Comparison of ENCODE assay signal across 8 mouse cellular contexts in genomic region chrX:85048141-85049110, GRCm38 (mm10).
DNase-seq lines count a peak whose midpoint lies in the region; ATAC-seq and TF ChIP-seq lines count a peak whose summit lies in the region.

No protein-coding gene starts in this region.

- peak overlapping the region; percentile 78 for H3K27ac ChIP-seq in gastrocnemius, adult 2 months
- no peak overlapping the region for H3K27ac ChIP-seq in hindbrain, embryonic 14.5 days

- DNase-seq in cerebellum, postnatal 25 days = peak; percentile 57 to 74
- DNase-seq in gastrocnemius, adult 2 months = peak; percentile 73
- DNase-seq in hindbrain, embryonic 14.5 days (ENCODE audit: low spot score) = peak; percentile 25
- peak; percentile 23 to 40 for DNase-seq in layer of hippocampus, postnatal 36 days
- peak; percentile 62 to 68 for DNase-seq in lung, postnatal 4 days
- DNase-seq in right cerebral cortex, postnatal 10 days (ENCODE audit: low spot score in 2 of 2) = peak; percentile 51 to 58
- peak; percentile 35 for DNase-seq in urinary bladder, postnatal 25 days (ENCODE audit: low spot score)

- H3K9me3 ChIP-seq in hindbrain, embryonic 14.5 days (ENCODE audit: control insufficient read depth, low read length) = no peaks in the 10 kb centered on the region

- intact Hi-C loops in gastrocnemius, adult 2 months (cut with DNase I) = no loop called here

- H3K4me2 ChIP-seq in hindbrain, embryonic 14.5 days (replicated peaks) = peak overlapping the region; percentile 63

- TF ChIP-seq CTCF in gastrocnemius, adult 2 months (IDR thresholded peaks at IDR 0.05) = no peak

- no peaks in the 10 kb centered on the region for H3K4me1 ChIP-seq in hindbrain, embryonic 14.5 days (replicated peaks; ENCODE audit: control insufficient read depth, insufficient read depth, low read length)

- H3K4me3 ChIP-seq in gastrocnemius, adult 2 months = peak overlapping the region; percentile 81
- H3K4me3 ChIP-seq in hindbrain, embryonic 14.5 days (replicated peaks; ENCODE audit: low read length) = peak overlapping the region; percentile 53

- peak; percentile 65 for ATAC-seq in activated CD4-positive, CD25-positive, alpha-beta regulatory T cell, adult 4 months
- ATAC-seq in hindbrain, embryonic 14.5 days (ENCODE audit: low FRiP score) = peak; percentile 92

- peak overlapping the region; percentile 66 for H3K9ac ChIP-seq in hindbrain, embryonic 14.5 days

- peaks cover 4% of the 10 kb centered on the region; the same call in 1 of the 2 replicates for H3K27me3 ChIP-seq in hindbrain, embryonic 14.5 days (ENCODE audit: control insufficient read depth, insufficient read depth, low read length)

- WGBS in hindbrain, embryonic 14.5 days = 20% methylated on average over 45 of the region's 47 CpGs

- no peaks in the 10 kb centered on the region for H3K36me3 ChIP-seq in hindbrain, embryonic 14.5 days (replicated peaks; ENCODE audit: control insufficient read depth, insufficient read depth)
